Mouse (Mus musculus) lung, adult 2 months (tissue): ENCODE measurements around the gene Gm20388.

Experiments used
- CTCF ChIP-seq: fragments of 200-500 bp; IDR thresholded peaks from 2 replicates; pipeline ENCODE4 v1.5.1; 2011; ENCODE audit warnings: mild to moderate bottlenecking, low read length, control low read depth; ENCODE audit not compliant: insufficient read depth
- POLR2A ChIP-seq: fragments of 200-500 bp; IDR thresholded peaks from 2 replicates; pipeline ENCODE4 v1.6.1; 2011; ENCODE audit warnings: low read depth, mild to moderate bottlenecking, control low read depth, low read length, borderline replicate concordance; ENCODE audit errors: extremely low read depth

DNA sequence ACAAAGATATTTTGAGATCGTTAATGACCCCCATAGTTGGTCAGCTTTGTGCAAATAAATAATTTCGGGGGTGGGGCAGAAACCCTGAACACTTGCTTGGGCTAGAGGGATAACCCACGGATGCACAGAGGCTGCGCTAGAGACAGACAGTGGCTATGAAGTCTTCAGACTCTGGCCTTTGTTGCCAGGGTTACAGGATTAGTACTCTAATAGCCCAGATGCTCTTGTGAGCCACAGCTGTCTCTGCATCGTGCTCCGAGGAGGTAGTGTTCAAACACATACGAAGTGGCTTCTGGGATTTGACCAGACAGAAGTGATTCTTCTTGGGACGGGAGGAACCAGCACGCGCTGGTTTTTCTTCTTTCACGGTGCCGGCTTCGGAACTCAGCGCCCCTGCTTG lies 820.9 kb downstream of the Gm20388 start:
- TF ChIP-seq CTCF (no peak), POLR2A (no peak)
